ENCODE assay signal across 10 mouse cellular contexts in genomic region chr6:34204971-34205572, GRCm38 (mm10). TPM values are rescaled to one million over a fixed set of nuclear protein-coding genes. Genes with fewer than 3 reads are reported as not detected.
DNase-seq lines count a peak whose midpoint lies in the region; ATAC-seq and TF ChIP-seq lines count a peak whose summit lies in the region.
"Had no signal": no experiment of that assay in that cellular context is flagged by ENCODE, and none has a peak within 500 bp of the region (broad histone marks: within the 10 kb centered on the region; RNA-seq: fewer than 3 reads in every experiment).

No protein-coding gene starts in this region.

- 64% methylated on average over 8 of the region's 8 CpGs for WGBS in liver, embryonic 11.5 days
- WGBS in intestine, embryonic 16.5 days, result 65% methylated on average over 8 of the region's 8 CpGs

- H3K9me3 ChIP-seq in liver, embryonic 11.5 days (ENCODE audit: control insufficient read depth, low read length), result no peaks in the 10 kb centered on the region
- H3K9me3 ChIP-seq in intestine, embryonic 16.5 days (ENCODE audit: control insufficient read depth, low read length), result no peaks in the 10 kb centered on the region
- H3K9me3 ChIP-seq: stomach, embryonic 15.5 days had no signal

- no peak for TF ChIP-seq POLR2A in bone marrow macrophage, adult 2 months (IDR thresholded peaks at IDR 0.05; ENCODE audit: borderline replicate concordance, low read depth, low read length)

- no peak overlapping the region for H3K4me3 ChIP-seq in liver, embryonic 11.5 days (ENCODE audit: low read depth, low read length)
- H3K4me3 ChIP-seq in bone marrow macrophage, adult 2 months (ENCODE audit: insufficient read depth, low read length), result no peak overlapping the region
- no peak overlapping the region for H3K4me3 ChIP-seq in intestine, embryonic 16.5 days (ENCODE audit: low read length)
- H3K4me3 ChIP-seq: stomach, embryonic 15.5 days had no signal

- peak; percentile 53 to 60 for DNase-seq in adrenal gland, adult 18-20 months (ENCODE audit: low spot score in 2 of 2)
- no peak for DNase-seq in adrenal gland, adult 8-10 months
- peak; percentile 49 for DNase-seq in liver
- no peak for DNase-seq in liver, embryonic 11.5 days (ENCODE audit: low spot score)
- DNase-seq in kidney, postnatal 36 days, result peak; percentile 26 to 77
- DNase-seq in lung, postnatal 4 days, result peak; percentile 25 to 37

- ATAC-seq in liver, embryonic 11.5 days (replicated peaks; ENCODE audit: low FRiP score), result no peak
- no peak for ATAC-seq in intestine, embryonic 16.5 days

- H3K4me1 ChIP-seq in liver, embryonic 11.5 days (replicated peaks; ENCODE audit: control insufficient read depth, insufficient read depth, low read length), result no peaks in the 10 kb centered on the region
- H3K4me1 ChIP-seq in bone marrow macrophage, adult 2 months (ENCODE audit: control insufficient read depth, insufficient read depth, low read length), result peaks cover 7% of the 10 kb centered on the region
- H3K4me1 ChIP-seq in intestine, embryonic 16.5 days (ENCODE audit: control insufficient read depth, insufficient read depth, low read length), result no peaks in the 10 kb centered on the region
- H3K4me1 ChIP-seq: stomach, embryonic 15.5 days had no signal

- no peak overlapping the region for H3K9ac ChIP-seq in liver, embryonic 11.5 days (ENCODE audit: low read depth, low read length)
- H3K9ac ChIP-seq in intestine, embryonic 16.5 days (ENCODE audit: low read depth, low read length), result no peak overlapping the region
- H3K9ac ChIP-seq: stomach, embryonic 15.5 days had no signal

- no peak overlapping the region for H3K4me2 ChIP-seq in liver, embryonic 11.5 days
- no peak overlapping the region for H3K4me2 ChIP-seq in intestine, embryonic 16.5 days (ENCODE audit: low read depth, low read length)
- H3K4me2 ChIP-seq: stomach, embryonic 15.5 days had no signal

- no peaks in the 10 kb centered on the region for H3K27me3 ChIP-seq in liver, embryonic 11.5 days (replicated peaks; ENCODE audit: control insufficient read depth, insufficient read depth, low read length)
- no peaks in the 10 kb centered on the region for H3K27me3 ChIP-seq in intestine, embryonic 16.5 days (replicated peaks; ENCODE audit: control insufficient read depth, insufficient read depth, low read length)
- H3K27me3 ChIP-seq: stomach, embryonic 15.5 days had no signal

- H3K36me3 ChIP-seq in liver, embryonic 11.5 days (ENCODE audit: control insufficient read depth, insufficient read depth, low read length), result no peaks in the 10 kb centered on the region
- H3K36me3 ChIP-seq in intestine, embryonic 16.5 days (ENCODE audit: control insufficient read depth, insufficient read depth, low read length), result no peaks in the 10 kb centered on the region
- H3K36me3 ChIP-seq: stomach, embryonic 15.5 days had no signal

- no peak overlapping the region for H3K27ac ChIP-seq in liver, embryonic 11.5 days (ENCODE audit: low read depth, low read length)
- H3K27ac ChIP-seq in bone marrow macrophage, adult 2 months (ENCODE audit: insufficient read depth, low read depth, low read length), result no peak overlapping the region
- no peak overlapping the region for H3K27ac ChIP-seq in intestine, embryonic 16.5 days (ENCODE audit: low read length)
- H3K27ac ChIP-seq: macrophage; stomach, embryonic 15.5 days had no signal

- peak; percentile 81 for TF ChIP-seq CTCF in bone marrow macrophage, adult 2 months (IDR thresholded peaks at IDR 0.05; ENCODE audit: low read depth, low read length)

RNA-seq across cellular contexts. Expression of gene Slc35b4, which starts 28.2 kb away (rescaled TPM):
- total RNA-seq in adrenal gland, adult 18-20 months (2021), result 10 to 100 TPM; 28.2 to 28.4 TPM
- 10 to 100 TPM; 38.6 to 47.2 (median 41.5) TPM for total RNA-seq in adrenal gland, adult 8-10 months (2022)
- 37.5 and 41.6 TPM in 2 replicates for polyA plus RNA-seq in liver, embryonic 11.5 days (2014; fragmentation: Nextera tagmentation; extraction: Ambion mirVana)
- 35.2 and 39.4 TPM in 2 replicates for polyA plus RNA-seq in bone marrow macrophage, adult 2 months (2012; ENCODE audit: insufficient read depth, insufficient read length, missing spikeins)
- polyA plus RNA-seq in intestine, embryonic 16.5 days (2015; fragmentation: Nextera tagmentation; extraction: Ambion mirVana), result 34.4 and 38.6 TPM in 2 replicates

Comparison
In these comparisons a context has a peak if more than half of its experiments do, and no peak if none do; other contexts are left out.
1. DNase-seq: peak in adrenal gland, adult 18-20 months (2 of 2), liver (single experiment), kidney, postnatal 36 days (2 of 2) and lung, postnatal 4 days (2 of 2); none in adrenal gland, adult 8-10 months (single experiment) and liver, embryonic 11.5 days (single experiment).